Mouse (Mus musculus) urinary bladder, postnatal 10 days (tissue): ENCODE results near the gene Rnf224.
A peak's percentile ranks its signal among the peaks of the same experiment; 100 is the strongest.
"Not testable (repeated sequence)": the region's sequence is repeated elsewhere in the genome, so short reads cannot be mapped to it uniquely, and the experiment has no call there.

ENCODE experiments used
- DNase-seq: peaks from one replicate; pipeline ENCODE4 v3.0.0; 2022; ENCODE audit warnings: low spot score

Gene Rnf224

GRCm38 (mm10) chr2:25236614-25237013, at the start of gene Rnf224:
Rnf224 (minus strand) TSS chr2:25236787.
- no peak for DNase-seq

- DNase-seq: no peak
These were observed 49.7 kb upstream of the Rnf224 start for GRCm38 (mm10) chr2:25286314-25286713.

DNA sequence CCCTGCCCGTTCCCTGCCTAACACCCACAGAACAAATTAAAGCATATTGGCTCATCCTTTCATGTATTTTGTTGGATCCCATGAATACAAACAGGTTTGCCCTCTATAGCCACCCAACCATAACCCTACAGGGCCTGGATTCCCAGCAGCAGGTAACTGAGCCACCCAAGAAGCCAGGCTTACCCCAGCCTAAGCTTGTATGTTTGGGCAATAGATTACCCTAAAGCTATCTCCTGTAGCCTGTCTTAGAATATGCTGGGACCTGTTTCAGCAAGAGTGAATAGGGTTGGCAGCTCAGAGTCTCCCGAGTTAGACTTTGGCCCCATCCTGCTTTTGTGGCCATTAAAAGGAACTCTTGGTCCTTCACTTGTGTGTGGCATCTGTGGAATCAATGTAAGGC, 49.0 kb upstream of the Rnf224 start:
- DNase-seq: no peak

GRCm38 (mm10) chr2:25278928-25279882, 42.6 kb upstream of the Rnf224 start:
- no peak for DNase-seq

DNA sequence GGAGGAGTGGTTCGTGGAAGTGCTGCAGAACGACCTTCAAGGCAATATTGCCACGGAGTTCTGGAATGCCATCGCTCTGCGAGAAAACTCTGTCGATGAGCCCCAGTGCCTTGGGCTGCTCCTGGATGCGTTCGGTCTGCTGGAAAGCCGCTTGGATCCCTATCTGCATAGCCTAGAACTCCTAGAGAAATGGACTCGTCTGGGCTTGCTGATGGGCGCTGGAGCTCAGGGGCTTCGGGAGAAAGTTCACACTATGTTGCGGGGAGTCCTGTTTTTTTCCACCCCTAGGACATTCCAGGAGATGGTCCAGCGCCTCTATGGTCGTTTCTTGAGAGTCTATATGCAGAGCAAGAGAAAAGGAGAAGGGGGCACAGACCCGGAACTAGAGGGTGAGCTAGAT, 36.4 kb upstream of the Rnf224 start:
- no peak for DNase-seq

DNA sequence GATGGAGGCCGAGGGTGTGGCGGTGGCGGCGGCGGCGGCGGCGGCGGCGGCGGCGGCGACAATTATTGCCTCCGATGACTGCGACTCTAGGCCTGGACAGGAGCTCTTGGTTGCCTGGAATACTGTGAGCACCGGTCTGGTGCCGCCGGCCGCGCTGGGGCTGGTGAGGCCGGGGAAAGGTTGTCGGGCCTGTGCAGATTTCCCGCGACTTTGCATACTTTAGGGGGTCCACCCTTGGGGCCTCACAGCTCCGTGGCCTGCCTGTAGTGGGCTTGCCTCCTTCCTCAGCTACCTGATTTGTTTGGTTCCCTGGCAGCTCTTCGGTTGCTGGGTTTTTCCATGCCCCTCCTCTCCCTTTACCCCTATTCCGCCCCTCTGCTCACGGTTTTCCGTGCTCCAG, 35.9 kb upstream of the Rnf224 start:
- no peak for DNase-seq

DNA sequence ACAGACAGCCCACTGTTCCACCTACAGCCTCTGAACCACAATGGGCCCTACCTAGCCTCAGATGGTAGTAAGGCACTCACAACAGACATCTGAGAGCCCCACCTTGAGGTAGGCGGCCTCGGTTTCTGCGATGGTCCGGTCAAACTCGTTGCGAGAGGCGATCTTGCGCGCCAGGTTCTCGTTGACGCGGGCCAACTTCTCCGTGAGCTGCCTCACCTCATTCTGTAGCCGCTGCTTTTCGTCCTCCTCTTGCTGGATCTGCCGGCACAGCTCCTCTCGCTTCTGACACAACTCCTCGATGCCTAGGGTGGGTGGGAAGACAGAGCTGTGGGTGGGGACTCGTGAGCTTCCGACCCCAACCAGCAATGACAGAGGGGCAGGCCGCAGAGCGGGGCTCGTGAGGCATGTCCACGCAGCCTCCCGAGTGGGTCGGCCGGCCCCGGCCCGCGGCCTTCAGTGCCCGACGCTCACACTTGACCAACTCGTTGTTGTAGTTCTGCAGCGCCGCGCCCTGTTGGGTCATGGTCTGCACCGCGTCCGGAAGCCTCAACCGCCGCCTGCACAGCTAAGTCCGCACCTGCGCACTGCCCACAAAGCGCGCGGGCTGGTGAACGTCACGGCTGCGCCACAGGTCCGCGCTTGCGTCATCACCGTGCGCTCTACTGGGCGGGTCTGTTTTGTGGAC, 35.4 kb upstream of the Rnf224 start, which contains the start of the genes Ssna1 and Anapc2:
Gene Ssna1 (minus strand): TSS at position 612 of the 685 bp plus-strand sequence.
Gene Anapc2 (plus strand): TSS at position 652 of the 685 bp plus-strand sequence.
- peak; percentile 95 for DNase-seq

DNA sequence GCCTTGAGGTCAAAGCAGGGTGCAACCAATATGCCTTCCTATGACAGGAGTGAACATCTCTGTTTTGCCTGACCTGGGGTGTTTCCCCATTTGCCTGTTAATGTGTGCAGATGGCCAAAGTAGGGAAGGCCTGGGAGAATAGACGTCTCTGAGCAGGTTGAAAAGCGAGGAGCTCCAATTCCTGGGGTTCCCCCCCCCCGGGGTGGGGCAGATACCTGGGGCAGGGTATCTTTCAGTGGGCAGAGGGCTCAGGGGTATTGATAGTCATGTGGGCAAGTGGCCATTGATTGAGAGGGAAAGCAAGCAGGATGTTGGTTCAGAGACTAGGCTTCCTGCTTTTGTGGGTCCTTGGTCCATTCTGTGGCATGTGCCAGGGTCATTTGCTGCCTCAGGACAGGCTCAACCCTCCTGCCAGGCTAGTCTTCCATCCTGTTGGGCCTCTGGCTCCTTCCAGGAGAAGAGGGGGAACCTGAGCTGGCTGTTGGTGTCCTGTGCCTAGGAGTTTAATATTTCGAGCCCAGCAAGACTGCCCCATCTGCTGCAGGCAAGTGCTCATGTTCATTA, 31.2 kb upstream of the Rnf224 start:
- DNase-seq: no peak

DNA sequence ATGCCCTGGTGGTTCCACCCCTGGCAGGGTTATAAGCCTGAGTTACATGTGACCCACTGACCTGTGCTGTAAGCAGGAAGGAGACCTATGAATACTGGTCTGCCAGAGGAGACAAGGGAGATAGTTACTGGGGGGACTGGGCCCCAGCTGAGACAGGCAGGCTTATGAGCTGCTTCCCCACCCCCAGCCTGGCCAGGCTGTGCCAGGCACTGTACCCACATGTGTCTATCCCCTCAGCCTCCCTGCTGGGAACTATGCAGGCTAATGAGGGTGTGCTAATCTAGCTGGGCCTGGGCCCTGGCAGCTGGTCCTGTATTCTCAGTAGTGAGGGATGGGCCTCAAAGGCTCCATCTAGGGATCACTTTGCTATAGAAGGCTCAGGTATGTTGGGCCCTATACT, 30.7 kb upstream of the Rnf224 start:
- DNase-seq: no peak

- no peak for DNase-seq
These were observed 30.1 kb upstream of the Rnf224 start for GRCm38 (mm10) chr2:25266720-25267119.

DNA sequence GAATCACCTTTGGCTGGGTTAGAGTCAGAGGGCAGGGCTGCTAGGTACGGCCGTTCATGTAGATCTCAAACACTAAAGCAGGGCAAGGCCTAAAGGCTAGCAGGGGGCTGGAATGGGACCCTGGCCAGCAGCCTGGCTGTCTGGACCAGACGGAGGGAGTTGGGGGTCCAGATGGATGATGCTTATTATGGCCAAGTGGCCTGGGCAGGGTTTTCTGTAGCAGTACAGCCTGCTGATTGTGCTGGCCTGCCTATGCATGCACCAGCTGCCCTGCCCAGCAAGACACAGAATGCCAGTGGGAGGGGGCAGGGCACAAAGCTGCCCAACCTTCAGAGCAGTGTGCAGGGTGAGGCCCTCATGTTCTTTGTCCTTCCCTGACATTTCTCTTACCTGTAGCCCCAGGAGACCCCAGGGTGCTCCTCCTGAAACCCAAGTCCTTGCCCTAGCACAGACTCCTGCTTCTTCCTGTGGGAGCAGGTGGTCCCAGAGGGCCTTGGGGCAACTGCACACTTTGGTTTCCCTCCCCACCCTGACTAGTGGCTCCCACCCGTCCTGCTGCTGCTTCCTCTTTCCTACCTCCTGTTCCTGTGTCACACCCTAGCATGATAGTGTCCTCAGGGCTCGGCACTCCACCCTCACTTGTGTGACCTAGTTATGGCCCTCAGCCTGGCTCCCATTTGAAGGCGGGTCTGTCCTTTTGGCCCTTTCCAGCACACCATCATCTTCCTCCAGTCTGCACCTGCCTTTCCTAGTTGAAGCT, 29.5 kb upstream of the Rnf224 start:
- DNase-seq: no peak

DNA sequence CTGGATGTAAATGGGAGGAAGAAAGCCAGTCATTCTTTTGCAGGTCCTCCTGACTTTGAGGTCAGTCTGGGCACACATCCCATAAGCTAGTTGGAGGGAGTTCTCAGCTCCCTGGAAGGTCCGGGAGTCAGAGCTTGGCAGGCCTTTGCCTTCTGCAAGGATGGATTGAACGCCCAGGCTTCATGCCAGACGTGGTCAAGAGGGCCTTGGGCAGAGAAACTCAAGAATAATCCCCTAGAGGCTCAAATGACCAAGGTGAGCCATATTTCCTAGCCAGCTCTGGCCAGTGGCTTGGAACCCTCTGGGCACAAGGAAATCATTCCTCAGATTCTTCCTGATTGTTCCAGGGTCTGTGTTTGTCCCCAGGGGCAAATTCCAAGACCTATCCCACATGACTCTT, 28.3 kb upstream of the Rnf224 start:
- no peak for DNase-seq

DNA sequence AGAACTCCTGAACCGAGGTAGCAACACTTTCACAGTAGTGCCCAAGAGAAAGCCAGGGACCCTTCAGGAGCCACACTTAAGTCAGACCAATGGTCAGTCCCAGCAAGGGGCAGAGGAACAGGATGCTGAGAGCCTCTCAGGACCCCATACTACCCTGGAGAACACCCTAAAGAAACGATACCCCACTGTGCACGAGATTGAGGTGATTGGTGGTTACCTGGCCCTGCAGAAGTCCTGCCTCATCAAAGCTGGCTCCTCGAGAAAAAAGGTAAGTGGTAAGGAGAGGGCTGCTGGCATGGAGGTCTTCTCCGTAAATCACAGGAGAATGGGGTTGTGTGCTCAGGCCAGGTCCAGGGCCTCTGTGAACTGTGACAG, 27.7 kb upstream of the Rnf224 start:
- no peak for DNase-seq

DNA sequence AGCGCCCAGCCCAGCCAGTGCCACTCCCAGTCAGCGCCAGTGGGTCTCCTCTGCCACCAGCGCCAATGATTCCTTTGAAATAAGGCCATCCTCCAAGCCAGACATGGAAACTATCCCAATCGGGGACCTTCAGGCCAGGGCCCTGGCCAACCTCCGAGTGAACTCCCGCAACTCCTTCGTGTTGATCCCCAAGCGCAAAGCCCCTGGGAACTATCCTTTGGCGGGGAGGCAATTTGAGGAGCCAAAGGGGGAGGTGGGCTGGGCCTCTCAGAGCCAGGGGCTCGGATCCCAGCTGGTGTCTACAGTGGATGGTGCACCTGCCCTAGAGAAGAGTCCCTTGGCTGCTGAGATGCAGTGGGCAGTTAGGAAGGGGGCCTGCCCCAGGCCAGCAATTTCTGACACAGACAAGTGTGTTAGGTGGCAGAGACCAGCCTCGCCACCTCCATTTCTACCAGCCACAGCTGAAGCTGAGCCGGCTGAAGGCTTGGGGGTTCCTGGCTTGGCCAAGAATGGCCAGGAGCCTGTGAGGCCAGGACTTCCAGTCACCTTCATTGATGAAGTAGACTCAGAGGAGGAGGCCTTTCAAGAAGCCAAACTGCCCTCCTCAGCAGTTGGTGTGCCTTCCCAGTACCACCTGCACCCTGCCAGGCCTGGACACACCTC, 27.2 kb upstream of the Rnf224 start:
- DNase-seq: no peak

DNA sequence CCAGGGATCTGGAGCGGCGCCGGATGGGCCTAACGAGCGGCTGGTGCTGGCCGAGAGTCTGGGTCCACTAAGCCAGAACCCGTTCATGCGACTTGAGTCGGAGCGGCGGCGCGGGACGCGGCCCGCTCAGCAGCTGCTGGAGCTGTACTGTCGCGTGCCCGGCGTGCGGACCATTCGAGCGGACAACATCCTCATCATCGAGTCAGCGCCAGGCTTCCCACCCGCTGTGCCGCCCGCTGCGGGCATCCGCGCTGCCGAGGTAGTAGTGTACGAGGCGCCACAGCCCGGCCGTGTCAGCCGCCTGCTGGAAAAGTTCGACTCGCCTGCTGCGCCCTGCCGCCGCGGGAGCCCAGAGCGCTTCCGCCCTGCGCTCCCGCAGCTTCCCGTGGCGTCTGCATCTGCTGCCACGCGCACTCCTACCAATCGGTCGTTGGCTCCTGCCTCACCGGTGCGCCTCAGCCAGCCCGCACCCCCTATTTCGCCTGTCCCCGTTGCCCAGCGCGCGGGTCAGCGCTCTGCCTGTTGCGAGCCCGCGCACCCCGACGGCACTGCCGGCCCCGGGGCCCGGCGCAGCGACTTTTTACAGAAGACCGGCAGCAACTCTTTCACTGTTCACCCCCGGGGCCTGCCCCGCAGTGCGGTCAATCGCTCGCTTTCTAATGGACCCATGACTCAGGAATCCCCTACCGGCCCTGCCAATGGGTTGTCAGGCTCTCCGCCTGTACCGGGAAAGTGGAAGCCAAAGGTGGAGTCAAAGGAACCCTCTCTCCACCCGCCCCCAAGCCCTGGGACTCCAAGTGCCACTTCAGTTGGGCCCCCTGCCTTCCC, 26.4 kb upstream of the Rnf224 start:
- DNase-seq: no peak

GRCm38 (mm10) chr2:25262291-25262767, 25.7 kb upstream of the Rnf224 start, which contains the start of gene Tprn:
Tprn (plus strand) TSS chr2:25262618.
- DNase-seq: peak; percentile 84

DNA sequence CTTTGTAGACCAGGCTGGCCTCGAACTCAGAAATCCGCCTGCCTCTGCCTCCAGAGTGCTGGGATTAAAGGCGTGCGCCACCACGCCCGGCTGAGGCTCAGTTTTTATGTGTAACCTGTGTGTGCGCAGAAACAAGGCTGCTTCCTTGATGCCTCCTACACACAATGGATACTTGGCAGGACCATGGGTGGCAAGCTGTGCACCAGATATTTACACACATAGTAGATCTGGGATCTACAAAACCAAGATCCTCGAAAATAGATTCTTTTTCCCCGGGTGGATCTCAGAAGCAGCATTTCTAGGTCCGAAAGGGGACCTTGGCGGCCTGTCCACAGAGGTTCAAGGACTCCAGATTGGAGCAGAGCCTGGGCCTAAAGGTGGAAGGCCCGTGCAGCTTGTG, 25.3 kb upstream of the Rnf224 start:
- no peak for DNase-seq

DNA sequence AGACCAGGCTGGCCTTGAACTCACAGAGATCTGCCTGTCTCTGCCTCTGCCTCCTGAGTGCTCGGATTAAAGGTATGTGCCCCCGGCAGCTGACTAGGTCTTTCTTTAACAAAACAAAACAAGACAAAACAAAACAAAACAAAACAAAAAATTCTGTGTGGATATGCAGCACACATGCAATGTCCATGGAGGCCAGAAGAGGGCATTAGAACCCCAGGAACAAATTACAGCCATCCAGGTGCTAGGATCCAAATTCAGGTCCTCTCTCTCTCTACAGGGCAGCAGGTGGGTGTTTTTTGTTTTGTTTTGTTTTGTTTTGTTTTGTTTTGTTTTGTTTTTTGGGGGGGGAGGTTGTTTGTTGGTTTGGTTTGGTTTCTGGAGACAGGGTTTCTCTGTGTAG, 22.3 kb upstream of the Rnf224 start:
- DNase-seq: no peak

DNA sequence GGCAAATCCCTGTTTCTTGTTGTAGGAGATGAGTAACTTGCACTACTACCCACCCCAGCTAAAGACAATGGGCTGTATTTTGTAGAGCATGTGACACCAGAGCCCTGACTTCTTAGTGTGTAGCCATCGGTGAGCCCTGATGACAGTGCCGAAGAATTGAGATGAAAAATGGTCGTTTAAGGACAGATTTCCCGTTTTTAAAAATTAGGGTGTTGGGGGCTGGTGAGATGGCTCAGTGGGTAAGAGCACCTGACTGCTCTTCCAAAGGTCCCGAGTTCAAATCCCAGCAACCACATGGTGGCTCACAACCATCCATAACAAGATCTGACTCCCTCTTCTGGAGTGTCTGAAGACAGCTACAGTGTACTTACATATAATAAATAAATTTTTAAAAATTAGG, 20.7 kb upstream of the Rnf224 start:
- not testable (repeated sequence) for DNase-seq

DNA sequence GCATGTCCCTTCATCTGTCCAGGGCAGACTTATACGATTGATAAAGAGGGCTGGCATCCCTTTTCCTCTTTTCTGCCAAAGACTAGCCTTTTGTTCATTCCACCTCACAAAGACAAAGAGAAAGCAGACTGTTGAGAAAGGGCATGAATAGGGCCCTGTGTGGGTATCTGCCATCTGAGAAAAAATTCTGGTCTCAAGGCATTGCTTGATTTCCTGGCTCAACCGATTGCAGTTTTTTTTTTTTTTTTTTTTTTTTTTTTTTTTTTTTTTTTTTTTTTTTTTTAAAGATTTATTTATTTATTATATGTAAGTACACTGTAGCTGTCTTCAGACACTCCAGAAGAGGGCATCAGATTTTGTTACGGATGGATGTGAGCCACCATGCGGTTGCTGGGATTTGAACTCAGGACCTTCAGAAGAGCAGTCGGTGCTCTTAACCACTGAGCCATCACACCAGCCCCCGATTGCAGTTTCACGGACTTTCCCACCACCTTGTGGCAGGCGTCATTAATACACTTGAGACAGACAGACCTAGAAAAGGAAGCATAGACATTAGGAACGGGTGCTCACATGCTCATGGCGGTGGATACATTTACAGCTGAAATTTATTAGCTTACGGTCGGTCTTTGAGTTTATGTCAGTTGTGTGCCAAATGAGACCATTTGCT, 20.0 kb upstream of the Rnf224 start:
- DNase-seq: not testable (repeated sequence)
